Comparison of ENCODE assay signal across 10 mouse cellular contexts in genomic region chr1:83736428-83737117, GRCm38 (mm10).
DNase-seq lines count a peak whose midpoint lies in the region; ATAC-seq and TF ChIP-seq lines count a peak whose summit lies in the region.
"Had no signal": no experiment of that assay in that cellular context is flagged by ENCODE, and none has a peak within 500 bp of the region (broad histone marks: within the 10 kb centered on the region; RNA-seq: fewer than 3 reads in every experiment).

No protein-coding gene starts in this region.

- TF ChIP-seq POLR2A in cortical plate, adult 2 months (IDR thresholded peaks at IDR 0.05; ENCODE audit: extremely low read depth, insufficient read depth, low read length), result no peak

- H3K4me2 ChIP-seq in hindbrain, embryonic 13.5 days, result no peak overlapping the region
- H3K4me2 ChIP-seq: heart, embryonic 15.5 days had no signal

- no peak overlapping the region for H3K27ac ChIP-seq in cortical plate, adult 2 months (ENCODE audit: insufficient read depth, low read length)
- H3K27ac ChIP-seq in hindbrain, embryonic 13.5 days, result no peak overlapping the region
- H3K27ac ChIP-seq: heart, embryonic 15.5 days; macrophage had no signal

- DNase-seq in layer of hippocampus, adult 11-12 months (ENCODE audit: low spot score), result peak; percentile 51
- no peak for DNase-seq in layer of hippocampus, adult 9-10 months (ENCODE audit: low spot score)
- DNase-seq in naive thymus-derived CD4-positive, alpha-beta T cell, adult 2 months (ENCODE audit: low read depth), result peak; percentile 1
- no peak for DNase-seq in gastrocnemius, adult 18-20 months (ENCODE audit: low spot score)
- no peak for DNase-seq in gastrocnemius, postnatal 36 days

- WGBS in hindbrain, embryonic 13.5 days, result 36% methylated on average over 2 of the region's 2 CpGs

- no peaks in the 10 kb centered on the region for H3K9me3 ChIP-seq in hindbrain, embryonic 13.5 days
- H3K9me3 ChIP-seq: heart, embryonic 15.5 days had no signal

- intact Hi-C loops in gastrocnemius, postnatal 36 days (cut with DNase I), result no loop called here

- ATAC-seq in hindbrain, embryonic 13.5 days (ENCODE audit: low FRiP score), result peak; percentile 90
- no peak for ATAC-seq in inflammation-experienced regulatory T-cells, adult 6 months

- no peaks in the 10 kb centered on the region; the same call in 1 of the 2 replicates for H3K4me1 ChIP-seq in cortical plate, adult 2 months (ENCODE audit: control insufficient read depth, insufficient read depth, low read length)
- no peaks in the 10 kb centered on the region for H3K4me1 ChIP-seq in hindbrain, embryonic 13.5 days (replicated peaks)
- H3K4me1 ChIP-seq: heart, embryonic 15.5 days had no signal

- no peak overlapping the region for H3K4me3 ChIP-seq in cortical plate, adult 2 months (ENCODE audit: insufficient read depth, low read length)
- no peak overlapping the region for H3K4me3 ChIP-seq in hindbrain, embryonic 13.5 days
- H3K4me3 ChIP-seq: heart, embryonic 15.5 days had no signal

- H3K27me3 ChIP-seq in hindbrain, embryonic 13.5 days, result no peaks in the 10 kb centered on the region
- H3K27me3 ChIP-seq: heart, embryonic 15.5 days had no signal

- no peaks in the 10 kb centered on the region for H3K36me3 ChIP-seq in hindbrain, embryonic 13.5 days
- H3K36me3 ChIP-seq: heart, embryonic 15.5 days had no signal

- peak; percentile 63 for TF ChIP-seq CTCF in cortical plate, adult 2 months (IDR thresholded peaks at IDR 0.05; ENCODE audit: extremely low read depth, insufficient read depth, low read length)

- no peak overlapping the region for H3K9ac ChIP-seq in hindbrain, embryonic 13.5 days
- H3K9ac ChIP-seq: heart, embryonic 15.5 days had no signal

Comparison
In these comparisons a context has a peak if more than half of its experiments do, and no peak if none do; other contexts are left out.
1. DNase-seq: peak in layer of hippocampus, adult 11-12 months (single experiment) and naive thymus-derived CD4-positive, alpha-beta T cell, adult 2 months (single experiment); none in layer of hippocampus, adult 9-10 months (single experiment), gastrocnemius, adult 18-20 months (single experiment) and gastrocnemius, postnatal 36 days (0 of 2).